Mouse (Mus musculus) bone marrow macrophage, adult 2 months (primary cell): ENCODE data around the gene Fbxo46.

Experiments used
- CTCF ChIP-seq: IDR thresholded peaks from 2 replicates; pipeline ENCODE4 v1.5.1; 2012; ENCODE audit warnings: low read depth, mild to moderate bottlenecking, low read length, moderate library complexity
- POLR2A ChIP-seq: IDR thresholded peaks from 2 replicates; pipeline ENCODE4 v1.6.1; 2012; ENCODE audit warnings: mild to moderate bottlenecking, low read depth, low read length, borderline replicate concordance

- TF ChIP-seq POLR2A, result peak; percentile 82; the same call in 1 of the 2 replicates
- no peak for TF ChIP-seq CTCF
These were observed at the start of gene Fbxo46 for GRCm38 (mm10) chr7:19119631-19120429.
